Mouse (Mus musculus): ENCODE data around the gene Sv2b.

- no peak for TF ChIP-seq POLR2A (IDR thresholded peaks at IDR 0.05; ENCODE audit: borderline replicate concordance, extremely low read depth, low read depth, low read length)
- no peak for TF ChIP-seq CTCF (IDR thresholded peaks at IDR 0.05; ENCODE audit: insufficient read depth, low read length)
These were observed 37.8 kb downstream of the Sv2b start for GRCm38 (mm10) chr7:75271306-75271705.
